Mouse (Mus musculus) lung, postnatal 36 days (tissue): Measurements from ENCODE around the gene Glrx.
A peak's percentile ranks its signal among the peaks of the same experiment; 100 is the strongest.
"Not testable (repeated sequence)": the region's sequence is repeated elsewhere in the genome, so short reads cannot be mapped to it uniquely, and the experiment has no call there.

Experiments
- DNase-seq: peaks from one replicate; pipeline ENCODE4 v3.0.0; 2022; ENCODE audit warnings: mixed read lengths

Glrx gene

DNA sequence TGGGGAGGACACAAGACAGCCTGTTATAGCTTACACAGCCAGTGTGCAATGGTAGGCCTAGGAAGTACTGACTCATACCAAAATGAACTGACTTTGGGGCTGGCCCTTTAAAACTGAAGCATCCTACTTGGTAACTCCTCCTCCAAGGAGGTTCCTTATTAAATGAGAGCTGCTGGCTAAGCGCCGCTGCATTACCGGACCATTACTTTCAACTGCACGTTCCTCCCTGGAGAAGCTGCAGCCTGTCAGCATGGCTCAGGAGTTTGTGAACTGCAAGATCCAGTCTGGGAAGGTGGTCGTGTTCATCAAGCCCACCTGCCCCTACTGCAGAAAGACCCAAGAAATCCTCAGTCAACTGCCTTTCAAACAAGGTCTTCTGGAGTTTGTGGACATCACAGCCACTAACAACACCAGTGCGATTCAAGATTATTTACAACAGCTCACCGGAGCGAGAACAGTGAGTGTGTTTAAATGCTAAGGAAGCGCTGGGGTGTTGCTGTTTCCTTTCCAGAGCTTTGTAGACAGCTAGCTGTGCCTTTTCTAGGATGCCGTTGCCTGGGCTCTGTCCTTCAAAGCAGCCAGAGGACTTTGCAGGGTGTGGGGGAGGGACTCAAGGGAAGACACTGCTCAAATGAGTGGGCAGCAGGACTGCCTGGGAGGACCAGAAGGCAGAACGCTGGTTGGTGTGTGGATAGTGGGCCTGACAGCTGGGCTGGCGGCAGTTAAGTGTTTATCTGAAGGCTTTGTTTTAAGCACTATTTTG, at the start of gene Glrx:
TSS of gene Glrx (plus strand) at position 150 of the 763 bp plus-strand sequence.
- peak; percentile 90 for DNase-seq

DNA sequence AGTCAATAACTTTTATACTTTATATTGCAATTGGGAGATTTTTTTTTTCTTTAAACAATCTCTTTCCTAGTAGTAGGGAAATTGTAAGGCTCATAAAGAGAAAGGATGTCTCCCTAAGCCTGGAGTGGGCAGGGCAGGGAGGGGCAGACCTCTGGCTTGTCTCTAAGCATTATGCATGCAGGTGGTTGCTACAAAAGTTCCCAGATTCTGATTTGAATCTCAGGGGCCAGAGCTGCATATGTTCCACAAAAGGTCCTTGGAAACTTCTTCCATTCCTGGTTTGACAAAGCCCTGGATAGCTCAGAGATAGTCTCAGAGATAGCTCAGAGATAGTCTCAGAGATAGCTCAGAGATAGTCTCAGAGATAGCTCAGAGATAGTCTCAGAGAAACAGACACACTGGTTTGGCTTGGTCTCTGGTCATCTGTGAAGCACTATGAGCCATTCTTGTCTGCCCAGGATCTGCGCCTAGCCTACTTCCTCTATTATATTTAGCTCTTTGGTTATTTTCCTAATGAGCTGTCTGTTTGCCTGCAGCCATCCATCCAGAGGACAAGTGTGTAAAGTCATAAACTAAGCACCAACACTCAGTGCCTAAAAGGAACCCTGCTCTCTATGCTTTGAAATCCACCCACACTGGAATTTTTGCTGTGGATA, 49.0 kb upstream of the Glrx start:
- DNase-seq: no peak

- DNase-seq: peak; percentile 57
Observed at GRCm38 (mm10) chr13:75793863-75794629, 45.6 kb upstream of the Glrx start.

- DNase-seq: peak; percentile 96
Observed at GRCm38 (mm10) chr13:75797369-75798141, 42.1 kb upstream of the Glrx start.

DNA sequence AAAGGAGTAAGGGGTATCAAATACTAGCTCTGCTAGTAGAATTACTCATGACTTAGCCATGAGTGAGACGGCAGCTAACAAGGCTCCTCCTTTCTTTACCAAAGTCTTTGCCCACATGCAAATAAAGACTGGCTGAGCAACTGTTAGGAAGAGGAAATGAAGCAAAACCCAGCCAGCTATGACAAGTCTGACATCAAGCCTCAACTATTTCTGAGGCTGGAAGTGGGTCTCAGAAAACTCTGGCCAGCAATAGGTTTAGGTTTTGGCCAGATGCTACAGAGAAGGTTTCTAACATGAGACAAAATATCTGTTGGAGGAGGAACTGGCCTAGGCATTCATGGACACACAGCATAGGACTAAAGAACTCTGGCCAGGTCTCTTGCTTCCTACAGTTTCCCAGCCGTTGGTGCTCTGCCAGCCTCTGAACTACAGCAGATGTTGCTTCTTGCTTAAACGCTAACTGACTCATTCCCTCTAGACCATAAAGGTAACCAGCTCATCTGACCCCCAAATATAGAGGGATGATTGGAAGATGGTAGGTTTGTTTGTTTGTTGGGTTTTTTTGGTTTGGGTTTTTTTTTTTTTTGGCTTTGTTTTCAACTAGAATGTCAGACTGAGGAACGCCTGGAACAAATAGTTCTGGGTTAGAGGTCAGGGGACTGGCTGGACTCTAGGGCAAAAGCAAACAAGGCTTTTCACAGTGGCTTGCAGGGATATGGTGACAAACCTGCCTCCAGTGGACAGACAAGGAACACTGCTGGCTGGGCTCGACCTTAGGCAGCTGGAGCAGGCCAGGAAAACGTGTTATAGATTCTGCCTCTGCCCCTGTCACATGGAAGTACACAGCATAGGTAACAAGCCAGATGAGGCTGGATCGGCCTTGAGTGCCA, 41.0 kb upstream of the Glrx start:
- DNase-seq: peak; percentile 48

DNA sequence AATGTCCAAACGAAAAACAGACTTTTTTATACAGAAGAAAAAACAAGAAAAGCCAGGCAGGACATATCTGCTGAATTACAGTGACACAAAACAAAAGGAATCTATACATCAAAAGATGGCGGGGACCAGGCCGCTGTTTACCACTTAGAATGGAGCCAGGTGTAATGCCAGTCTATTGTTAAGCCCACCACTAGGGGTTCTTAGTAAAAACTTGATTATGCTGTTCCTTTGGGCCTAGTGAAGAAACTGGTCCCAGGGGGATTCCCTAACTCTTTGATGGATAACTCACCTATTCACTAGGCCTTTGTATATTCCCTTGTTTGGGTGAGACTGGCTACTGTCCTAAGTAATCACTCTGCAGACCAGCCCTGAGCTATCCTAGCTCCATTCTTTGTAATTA, 40.2 kb upstream of the Glrx start:
- DNase-seq: no peak

- peak; percentile 53 for DNase-seq
Observed at GRCm38 (mm10) chr13:75807969-75808368, 31.7 kb upstream of the Glrx start.

DNA sequence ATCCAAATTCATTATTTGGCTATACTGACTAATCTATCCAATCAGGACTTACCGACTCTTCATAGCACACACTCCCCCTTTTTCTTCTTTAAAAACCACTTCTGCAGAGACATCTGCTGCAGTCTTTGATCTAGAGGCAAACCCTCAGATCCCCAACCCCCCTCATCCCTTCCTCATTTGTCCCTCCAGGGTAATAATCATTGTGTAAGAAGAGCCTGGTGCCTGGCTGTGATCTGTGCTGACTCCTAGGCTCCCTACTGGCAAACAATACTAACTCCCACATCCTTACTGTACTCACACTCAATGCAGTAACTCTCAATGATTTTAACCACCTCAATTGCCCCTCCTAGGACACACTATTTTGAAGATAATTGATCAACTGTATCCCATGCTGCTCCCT, 29.7 kb upstream of the Glrx start:
- no peak for DNase-seq

- DNase-seq: no peak
Observed at GRCm38 (mm10) chr13:75817183-75817582, 22.5 kb upstream of the Glrx start.

GRCm38 (mm10) chr13:75818486-75818885, 21.2 kb upstream of the Glrx start:
- no peak for DNase-seq

- DNase-seq: no peak
Observed at GRCm38 (mm10) chr13:75818945-75819706, 20.5 kb upstream of the Glrx start.

DNA sequence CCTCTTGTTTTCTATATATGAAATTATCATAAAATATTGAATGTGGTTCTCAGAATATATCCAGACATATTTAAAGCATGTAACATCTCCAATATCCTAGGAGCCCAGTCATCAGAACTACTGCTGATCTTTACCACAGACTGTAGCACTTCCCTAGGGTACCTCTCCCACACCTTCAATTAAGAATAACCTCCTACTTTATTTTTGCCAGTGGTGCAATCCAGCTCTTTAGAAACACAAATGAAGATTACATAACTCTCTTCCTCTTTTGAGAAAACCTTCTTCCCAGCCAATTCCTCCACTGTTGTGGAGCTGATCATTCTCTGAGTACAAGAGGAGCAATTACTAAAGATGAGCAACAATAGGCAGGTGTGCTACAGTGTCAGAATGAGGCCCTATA, 19.8 kb upstream of the Glrx start:
- DNase-seq: peak; percentile 48

DNA sequence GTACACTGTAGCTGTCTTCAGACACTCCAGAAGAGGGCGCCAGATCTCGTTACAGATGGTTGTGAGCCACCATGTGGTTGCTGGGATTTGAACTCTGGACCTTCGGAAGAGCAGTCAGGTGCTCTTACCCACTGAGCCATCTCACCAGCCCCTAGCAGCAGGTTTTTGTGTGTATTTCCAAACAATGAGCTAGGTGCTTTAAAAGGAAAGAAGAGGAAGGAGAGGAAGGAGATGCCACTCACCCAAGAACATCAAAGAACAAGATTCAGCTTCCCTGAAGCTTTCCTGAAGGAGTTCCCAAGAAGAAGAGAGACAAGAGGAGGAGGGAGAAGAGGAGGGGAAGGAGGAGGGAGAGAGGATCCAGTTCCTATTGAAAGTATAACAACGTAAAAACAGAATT, 17.3 kb upstream of the Glrx start:
- not testable (repeated sequence) for DNase-seq

DNA sequence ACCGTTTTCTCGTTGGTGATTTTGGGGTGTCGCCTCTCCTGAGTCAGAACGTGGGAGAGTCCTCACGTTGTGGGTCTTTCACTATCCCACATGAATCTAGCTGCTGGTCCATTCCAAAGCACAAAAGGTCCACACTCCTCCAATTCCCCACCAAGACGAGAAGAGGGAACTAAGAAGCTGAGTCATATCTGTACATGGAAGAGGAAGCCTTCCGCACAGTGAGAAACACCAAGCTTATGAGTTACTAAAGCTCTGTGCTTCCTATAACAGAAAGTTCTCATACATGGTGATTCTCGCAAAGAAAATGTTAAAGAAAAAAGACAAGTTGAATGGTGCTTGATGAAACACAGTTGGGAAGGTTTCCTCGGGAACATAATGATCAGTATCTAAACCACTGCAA, 16.5 kb upstream of the Glrx start:
- DNase-seq: no peak

- DNase-seq: no peak
Observed at GRCm38 (mm10) chr13:75824611-75825319, 14.9 kb upstream of the Glrx start.

- DNase-seq: no peak
Observed at GRCm38 (mm10) chr13:75825388-75825787, 14.3 kb upstream of the Glrx start.

DNA sequence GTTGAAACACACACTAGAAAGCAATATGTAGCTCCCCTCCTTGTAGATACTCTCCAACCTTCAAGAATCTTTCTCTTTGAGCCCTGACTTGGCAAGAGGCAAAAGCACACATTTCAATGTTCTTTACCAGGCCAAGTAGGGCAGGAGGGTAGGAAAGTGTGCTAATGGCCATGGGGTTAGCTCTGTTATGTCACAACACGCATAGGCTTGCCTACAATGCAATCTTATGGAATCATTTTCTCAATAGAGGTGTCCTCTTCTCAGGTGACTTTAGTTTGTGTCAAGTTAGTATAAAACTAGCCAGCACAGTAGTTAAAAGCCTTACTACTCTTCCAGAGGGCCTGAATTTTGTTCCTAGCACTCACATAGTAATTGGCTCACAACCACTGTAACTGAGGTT, 9.0 kb upstream of the Glrx start:
- no peak for DNase-seq

DNA sequence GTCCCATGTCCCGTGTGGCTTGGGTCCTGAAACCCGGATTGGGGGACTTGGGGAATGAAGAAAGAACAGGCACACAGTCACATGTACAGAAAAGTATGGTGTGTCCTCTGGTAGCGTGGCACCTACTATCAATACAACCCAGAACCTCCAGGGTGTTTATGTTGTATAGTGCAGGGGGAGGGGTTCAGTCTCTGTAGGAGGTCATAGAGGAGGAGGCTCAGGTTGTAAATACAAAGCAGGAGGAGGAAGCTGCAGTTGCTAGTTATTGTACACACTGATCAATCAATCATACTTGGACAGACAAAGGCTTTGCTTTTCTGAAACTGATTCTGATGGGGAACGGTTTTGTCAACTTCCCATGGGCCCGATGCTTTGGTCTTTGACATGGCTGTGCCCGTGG, 8.0 kb upstream of the Glrx start:
- DNase-seq: no peak

DNA sequence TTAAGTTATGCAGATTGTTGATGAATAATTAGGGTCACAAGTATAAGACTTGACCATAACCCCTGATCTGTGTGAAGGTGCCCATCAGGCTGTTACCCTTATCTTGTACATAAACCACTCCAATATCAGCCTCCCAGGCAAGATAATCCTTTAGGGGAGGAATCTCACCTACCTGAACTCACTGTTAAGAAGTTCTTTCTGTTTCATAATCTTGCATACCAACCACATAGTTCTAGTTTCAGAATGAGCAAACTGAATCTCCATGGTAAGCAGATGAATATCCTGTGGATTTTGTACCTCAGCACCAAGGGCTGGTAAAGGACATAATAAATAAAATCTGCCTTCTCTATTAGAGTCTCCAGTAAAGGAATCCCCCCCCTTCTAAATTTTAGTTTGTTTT, 7.0 kb upstream of the Glrx start:
- no peak for DNase-seq

DNA sequence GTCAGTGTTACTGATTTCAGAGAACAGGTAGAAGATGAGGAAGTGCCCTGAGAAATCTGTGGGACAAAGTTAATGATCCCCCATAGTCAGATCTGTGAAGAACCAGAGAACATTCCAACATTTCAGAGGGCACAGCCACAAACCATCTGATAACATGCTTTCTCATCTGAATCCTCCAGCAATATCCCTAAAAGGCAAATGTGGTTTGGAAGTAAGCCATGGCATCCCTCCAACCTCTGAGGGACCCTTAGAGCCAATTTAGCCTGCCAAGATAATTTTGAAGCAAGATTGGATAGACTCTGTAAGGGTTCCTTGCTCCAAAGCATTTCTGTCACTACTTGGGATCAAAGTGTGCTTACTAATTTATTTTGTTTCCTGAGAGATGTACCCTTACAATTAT, 6.2 kb upstream of the Glrx start:
- no peak for DNase-seq
